Mouse (Mus musculus): Measurements from ENCODE around the gene Cdkal1.

The Cdkal1 gene

DNA sequence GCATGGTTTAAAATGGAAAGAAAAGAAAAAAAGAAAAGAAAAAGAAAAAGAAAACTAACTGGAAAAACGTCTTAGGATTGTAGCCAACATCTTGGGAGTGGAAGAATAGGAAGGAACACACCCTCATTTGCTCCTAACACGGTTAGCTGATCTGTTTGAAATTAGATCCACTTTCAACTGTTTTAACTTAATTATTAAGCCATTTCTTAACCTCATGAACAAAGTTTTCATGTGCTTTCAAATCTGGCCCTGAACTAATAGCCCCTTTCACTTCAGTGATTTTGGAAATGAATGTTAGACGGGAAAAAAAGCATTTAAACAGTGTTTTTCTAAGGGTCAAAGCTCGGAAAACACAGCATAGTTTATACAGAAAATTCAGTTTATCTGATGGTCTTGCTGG is 505.5 kb downstream of the Cdkal1 start:
- DNase-seq (ENCODE audit: low read depth): no peak

DNA sequence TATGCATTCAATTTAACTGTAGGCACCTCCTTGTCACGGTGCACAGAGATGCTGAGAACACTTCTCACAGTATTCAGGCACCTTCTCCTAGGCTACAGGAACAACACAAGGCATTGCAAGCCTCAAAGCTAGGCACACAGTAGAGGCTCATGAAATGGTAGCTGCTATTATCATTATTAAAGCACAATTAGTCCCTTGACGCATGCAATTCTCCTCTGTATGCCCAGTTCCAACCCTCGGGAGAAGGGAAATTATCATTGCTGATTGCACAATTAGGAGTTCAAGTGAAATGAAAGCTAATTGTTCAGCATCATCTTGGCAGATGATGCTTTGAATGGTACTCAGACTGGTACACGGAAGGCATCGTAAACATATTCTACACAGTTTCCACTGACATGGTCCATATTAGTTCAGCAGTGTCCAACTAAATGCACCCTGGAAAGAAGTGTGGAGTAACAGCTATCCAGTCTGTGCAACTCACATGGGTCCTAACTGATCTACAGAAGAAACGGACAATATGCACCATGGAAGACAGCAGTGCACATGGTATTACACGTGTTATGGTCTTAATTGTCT is 506.0 kb downstream of the Cdkal1 start:
- DNase-seq (ENCODE audit: low read depth): no peak

DNA sequence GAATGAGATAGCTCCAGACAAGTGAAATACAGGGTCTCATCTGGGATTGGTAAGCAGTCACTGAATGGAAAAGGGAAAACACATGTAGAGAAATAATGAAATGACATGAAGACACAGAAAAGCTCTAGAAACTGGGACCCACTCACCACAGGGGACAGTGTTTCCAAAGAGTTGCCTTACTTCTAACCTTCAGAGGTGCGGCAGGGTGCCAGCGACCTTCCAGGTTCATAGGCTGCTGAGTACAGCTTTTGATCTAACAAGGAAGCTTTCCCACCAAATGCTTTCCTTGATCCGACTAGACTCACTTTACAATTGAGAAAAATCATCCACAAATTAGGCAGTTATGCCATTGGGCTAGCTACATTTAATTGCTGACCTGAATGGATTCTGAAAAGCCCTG is 507.1 kb downstream of the Cdkal1 start:
- DNase-seq (ENCODE audit: low read depth): no peak

DNA sequence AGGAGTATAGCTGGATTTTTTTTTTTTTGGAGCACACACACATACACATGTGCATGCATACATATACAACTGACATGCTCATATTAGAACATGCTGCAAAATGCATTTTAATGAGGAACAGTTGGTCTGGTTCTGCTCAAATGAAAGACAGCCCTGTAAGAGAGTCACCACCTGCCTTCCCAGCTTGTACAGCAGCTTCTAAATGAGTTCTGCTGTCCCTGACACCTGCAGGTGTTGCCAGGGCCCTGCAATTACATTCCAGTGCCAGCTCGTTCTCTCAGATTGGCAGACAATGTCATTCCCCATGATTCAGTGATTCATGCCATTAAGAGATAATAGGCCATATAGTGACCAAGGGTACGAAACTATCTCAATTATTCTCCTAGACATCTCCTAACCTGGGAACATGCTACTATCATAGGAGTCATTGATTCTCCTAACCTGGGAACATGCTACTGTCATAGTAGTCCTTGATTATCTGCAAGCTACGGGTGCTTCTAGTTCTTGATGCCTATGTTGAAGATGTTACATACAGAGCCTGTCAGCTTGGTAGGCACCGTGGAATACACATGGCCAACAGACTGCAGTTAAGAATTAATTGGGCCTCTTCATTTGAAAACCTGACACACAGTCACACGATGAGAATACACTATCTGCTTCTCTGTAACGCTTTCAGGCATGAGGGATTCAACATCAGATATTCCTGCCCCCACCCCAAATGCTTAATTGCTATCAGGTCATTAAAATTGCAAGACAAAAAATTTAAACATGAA is 522.6 kb downstream of the Cdkal1 start:
- DNase-seq (ENCODE audit: low read depth): no peak

- DNase-seq (ENCODE audit: low read depth): no peak
Observed at GRCm38 (mm10) chr13:29325946-29326345, 529.5 kb downstream of the Cdkal1 start.

GRCm38 (mm10) chr13:29320421-29320820 is 535.1 kb downstream of the Cdkal1 start:
- no peak for DNase-seq (ENCODE audit: low read depth)

DNA sequence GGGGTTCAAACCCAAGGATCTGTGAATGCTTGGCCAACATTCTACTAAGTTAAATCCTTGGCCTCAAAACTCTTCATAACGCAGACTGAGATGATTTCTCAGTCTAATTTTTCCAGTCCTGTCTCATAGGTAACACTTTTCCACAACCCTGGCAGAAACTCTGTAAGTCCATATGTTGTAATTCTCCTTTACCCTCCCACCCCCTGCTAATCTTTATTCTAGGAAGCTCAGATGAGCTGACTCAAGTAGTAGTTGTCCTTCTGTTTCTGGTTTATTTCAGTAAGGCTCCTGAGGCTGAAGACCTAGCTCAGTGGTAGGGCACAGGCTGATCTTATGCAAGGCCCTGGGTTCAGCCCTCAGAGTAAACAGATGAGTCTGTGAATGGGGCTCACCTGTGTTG is 537.8 kb downstream of the Cdkal1 start:
- no peak for DNase-seq (ENCODE audit: low read depth)

GRCm38 (mm10) chr13:29316271-29316670 is 539.2 kb downstream of the Cdkal1 start:
- no peak for DNase-seq (ENCODE audit: low read depth)

GRCm38 (mm10) chr13:29312026-29312425 is 543.4 kb downstream of the Cdkal1 start:
- no peak for DNase-seq (ENCODE audit: low read depth)

DNA sequence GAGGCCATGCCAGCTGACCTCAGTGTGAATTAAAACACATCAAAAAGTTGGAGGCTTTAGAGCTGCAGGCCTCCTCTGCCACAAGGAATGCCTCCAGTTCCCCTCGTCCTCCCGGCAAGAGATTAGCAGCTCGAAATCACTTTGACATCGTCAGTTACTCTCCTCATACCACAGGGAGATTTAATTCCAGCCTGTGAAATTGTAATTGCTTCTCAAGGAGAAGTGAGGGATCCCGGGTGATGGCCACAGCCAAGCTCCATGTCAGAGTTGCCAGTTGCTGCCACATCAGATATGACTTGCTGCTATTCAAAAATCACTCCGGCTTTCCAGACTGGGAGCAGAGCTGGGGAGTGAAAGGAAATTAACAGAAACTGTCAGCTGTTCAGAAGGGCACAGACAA is 548.1 kb downstream of the Cdkal1 start:
- DNase-seq (ENCODE audit: low read depth): no peak

- peak; percentile 8 for DNase-seq (ENCODE audit: low read depth)
Observed at GRCm38 (mm10) chr13:29292608-29293240, 562.8 kb downstream of the Cdkal1 start.

GRCm38 (mm10) chr13:29290569-29290968 is 564.9 kb downstream of the Cdkal1 start:
- no peak for DNase-seq (ENCODE audit: low read depth)

GRCm38 (mm10) chr13:29285058-29285457 is 570.4 kb downstream of the Cdkal1 start:
- no peak for DNase-seq (ENCODE audit: low read depth)

- DNase-seq (ENCODE audit: low read depth): no peak
Observed at GRCm38 (mm10) chr13:29281556-29281955, 573.9 kb downstream of the Cdkal1 start.

DNA sequence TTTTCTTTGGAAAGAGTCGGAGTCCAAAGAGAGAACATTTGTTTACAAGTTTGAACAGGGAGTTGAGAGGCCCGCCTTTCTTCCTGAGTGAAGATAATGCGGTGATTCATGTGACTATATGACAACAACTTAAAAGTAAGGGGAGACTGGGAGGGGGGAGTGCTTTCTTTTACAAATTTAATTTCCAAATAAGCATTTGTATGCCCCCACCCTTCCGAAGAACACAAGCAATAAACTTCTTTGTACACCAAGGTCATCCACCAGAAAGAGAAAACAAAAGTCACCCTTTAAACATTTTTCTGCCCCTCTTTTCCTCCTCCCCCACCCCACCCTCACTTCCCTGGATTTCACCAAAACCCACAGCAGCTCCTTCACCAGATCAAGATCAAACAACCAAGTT is 577.3 kb downstream of the Cdkal1 start:
- no peak for DNase-seq (ENCODE audit: low read depth)

- no peak for DNase-seq (ENCODE audit: low read depth)
Observed at GRCm38 (mm10) chr13:29274296-29274695, 581.2 kb downstream of the Cdkal1 start.

DNA sequence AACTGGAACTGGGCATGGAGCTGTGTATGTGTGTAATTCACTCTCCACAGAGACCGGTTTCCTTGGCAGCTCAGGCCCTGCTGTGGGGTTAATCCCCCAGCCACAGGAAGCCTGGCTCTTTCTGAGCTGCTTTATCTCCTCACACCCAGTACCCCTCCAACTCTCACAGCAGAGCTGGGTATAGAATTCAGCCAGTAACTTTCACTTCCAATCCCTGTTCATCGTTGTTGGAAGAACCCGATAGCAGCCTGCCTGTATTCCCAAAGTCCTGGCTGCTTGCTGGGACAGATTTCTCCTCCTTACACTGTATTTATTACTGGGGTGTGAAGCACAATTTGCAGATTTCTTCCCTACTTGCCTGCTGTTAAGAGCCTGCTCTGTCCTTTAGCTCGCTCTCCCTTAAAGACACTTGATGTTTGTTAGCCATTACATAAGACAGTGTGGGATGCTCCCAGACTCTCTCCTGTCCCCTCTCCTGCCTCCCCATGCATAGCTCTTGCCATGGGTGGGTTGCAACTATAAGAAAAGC is 581.7 kb downstream of the Cdkal1 start:
- DNase-seq (ENCODE audit: low read depth): no peak

GRCm38 (mm10) chr13:29271451-29271850 is 584.0 kb downstream of the Cdkal1 start:
- no peak for DNase-seq (ENCODE audit: low read depth)

GRCm38 (mm10) chr13:29264015-29264711 is 591.3 kb downstream of the Cdkal1 start:
- no peak for DNase-seq (ENCODE audit: low read depth)

DNA sequence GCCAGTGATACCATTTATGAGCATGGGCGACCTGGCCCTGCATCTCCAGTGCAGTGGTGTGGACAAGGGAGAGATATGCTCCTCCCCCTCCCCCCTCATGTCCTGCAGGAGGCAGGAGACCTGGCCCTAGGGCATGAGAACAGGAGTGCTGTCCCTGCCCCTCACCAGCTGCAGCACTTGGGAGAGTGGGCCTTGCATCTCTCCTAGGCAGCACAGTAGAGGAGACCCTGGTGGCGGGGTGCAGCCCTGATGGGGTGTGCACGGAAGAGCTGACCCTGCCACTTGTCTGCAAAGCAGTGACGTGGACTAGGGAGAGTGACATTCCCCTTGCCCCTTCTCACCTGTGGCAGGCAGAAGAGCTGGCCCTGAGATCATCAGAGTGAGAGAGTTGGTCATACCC is 593.3 kb downstream of the Cdkal1 start:
- DNase-seq (ENCODE audit: low read depth): no peak

DNA sequence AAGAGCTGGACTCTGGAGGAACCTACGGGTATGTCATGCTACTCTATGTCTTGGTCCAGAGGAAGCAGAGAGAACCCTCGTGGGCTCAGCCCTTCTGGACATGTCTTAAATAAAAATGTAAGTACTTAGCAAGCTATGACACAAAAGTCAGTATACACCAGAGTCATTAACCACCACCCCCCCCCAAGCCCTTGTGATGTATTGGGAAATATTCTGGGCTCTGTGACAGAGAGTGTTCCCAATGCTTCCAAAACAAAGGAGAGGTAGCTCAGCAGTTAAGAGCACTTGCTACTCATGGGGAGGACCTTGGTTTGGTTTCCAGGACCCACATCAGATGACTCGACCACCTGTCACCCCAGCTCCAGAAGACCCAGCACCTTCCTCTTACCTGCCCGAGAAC is 606.9 kb downstream of the Cdkal1 start:
- peak; percentile 31 for DNase-seq (ENCODE audit: low read depth)

GRCm38 (mm10) chr13:29247800-29248199 is 607.7 kb downstream of the Cdkal1 start:
- DNase-seq (ENCODE audit: low read depth): peak; percentile 53

DNA sequence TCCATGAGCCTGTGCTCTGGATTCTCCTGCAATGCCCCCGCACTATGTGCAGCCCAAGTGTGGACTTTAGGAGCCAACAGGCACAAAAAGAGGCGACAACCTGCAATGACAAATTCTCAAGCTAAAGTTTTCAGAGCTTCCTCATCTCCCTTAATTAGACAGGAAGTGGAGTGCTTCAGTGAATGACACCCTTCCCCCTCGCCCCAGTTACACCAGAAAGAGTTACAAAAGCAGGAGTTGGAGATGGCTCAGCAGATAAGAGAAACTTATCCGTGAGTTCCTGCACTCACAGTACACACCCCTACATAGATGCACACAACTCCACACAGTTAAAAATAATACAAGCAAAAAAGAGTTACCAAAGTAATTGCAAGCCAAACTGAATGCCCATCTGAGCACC is 620.4 kb downstream of the Cdkal1 start:
- no peak for DNase-seq (ENCODE audit: low read depth)
